Mouse (Mus musculus): ENCODE data around the gene Spns1. TPM values are rescaled to one million over a fixed set of nuclear protein-coding genes. Genes with fewer than 3 reads are reported as not detected.
A peak's percentile ranks its signal among the peaks of the same experiment; 100 is the strongest.

The Spns1 gene
- polyA plus RNA-seq, 1 experiment from 2014 or later, result 41.1 TPM

DNA sequence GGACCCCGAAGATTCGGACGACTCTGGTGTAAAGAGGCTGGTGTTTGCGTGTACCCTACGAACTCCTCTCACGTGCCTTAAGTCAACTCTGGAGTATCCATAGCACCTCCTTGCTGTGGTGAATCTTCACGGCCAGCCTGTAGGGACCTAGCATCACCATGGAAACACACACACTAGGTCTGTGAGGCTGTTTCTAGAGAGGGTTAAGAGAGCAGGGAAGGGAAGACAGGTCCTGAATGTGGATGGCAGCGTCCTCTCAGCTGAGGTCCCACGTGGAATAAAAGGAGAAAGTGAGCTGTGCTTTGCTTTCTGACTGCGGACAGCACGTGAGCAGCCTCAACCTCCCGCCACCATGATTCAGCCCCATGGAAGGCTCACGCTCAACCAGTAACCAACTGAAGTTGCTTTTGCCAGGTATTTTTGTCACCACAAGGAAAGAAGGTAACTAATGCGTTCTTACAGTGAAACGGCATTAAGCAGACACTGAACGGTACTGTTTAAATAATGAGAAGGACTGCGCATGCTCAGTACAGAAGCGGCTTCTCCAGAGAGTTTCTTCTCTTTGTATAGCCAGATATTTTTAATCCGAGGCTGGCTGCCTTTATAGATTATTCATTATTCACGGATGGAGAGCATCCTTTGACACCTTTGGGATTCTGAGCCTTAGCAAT, 26.4 kb downstream of the Spns1 start:
- Histone ChIP-seq H3K36me3 (ENCODE audit: control insufficient read depth, insufficient read depth) (no peaks in the 10 kb centered on the region), H3K9ac (ENCODE audit: low read length) (no peak overlapping the region), H3K4me2 (ENCODE audit: low read depth, low read length) (peak overlapping the region; percentile 36; the same call in 1 of the 2 replicates), H3K9me3 (replicated peaks; ENCODE audit: control insufficient read depth, low read length) (no peaks in the 10 kb centered on the region), H3K27ac (ENCODE audit: low read length) (no peak overlapping the region), H3K4me3 (ENCODE audit: low read length) (no peak overlapping the region), H3K27me3 (ENCODE audit: control insufficient read depth, insufficient read depth, low read length) (no peaks in the 10 kb centered on the region), H3K4me1 (ENCODE audit: control insufficient read depth, insufficient read depth, low read length) (peaks cover 4% of the 10 kb centered on the region; the same call in 1 of the 2 replicates)
- no peak for ATAC-seq (replicated peaks; ENCODE audit: extremely low read depth, insufficient read depth, low FRiP score)
- WGBS, result 63% methylated on average over 20 of the region's 20 CpGs

DNA sequence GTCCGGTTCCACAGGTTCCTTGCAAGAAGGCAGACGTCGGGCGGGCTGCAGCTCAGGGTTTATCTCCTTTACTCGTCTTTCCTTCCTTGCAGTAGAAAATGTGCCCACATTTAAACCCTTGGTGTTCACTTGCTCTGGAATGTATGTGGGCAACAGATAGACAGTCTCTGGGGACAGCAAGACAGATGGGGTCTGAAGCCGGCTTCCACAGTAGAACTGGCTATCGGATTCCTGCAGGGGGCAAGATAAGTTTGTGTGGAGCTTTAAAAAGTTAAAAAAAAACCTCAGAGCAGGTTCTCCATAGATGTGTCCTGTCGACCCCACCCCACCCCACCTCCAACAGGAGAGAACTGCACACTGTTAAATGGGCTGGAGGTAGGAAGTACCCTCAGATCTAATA, 29.0 kb downstream of the Spns1 start:
- Histone ChIP-seq H3K27me3 (ENCODE audit: control insufficient read depth, insufficient read depth, low read length) (no peaks in the 10 kb centered on the region), H3K4me1 (ENCODE audit: control insufficient read depth, insufficient read depth, low read length) (no peaks in the 10 kb centered on the region), H3K27ac (ENCODE audit: low read length) (no peak overlapping the region), H3K4me2 (ENCODE audit: low read depth, low read length) (no peak overlapping the region), H3K9me3 (replicated peaks; ENCODE audit: control insufficient read depth, low read length) (no peaks in the 10 kb centered on the region), H3K36me3 (ENCODE audit: control insufficient read depth, insufficient read depth) (no peaks in the 10 kb centered on the region), H3K9ac (ENCODE audit: low read length) (no peak overlapping the region), H3K4me3 (ENCODE audit: low read length) (no peak overlapping the region)
- 46% methylated on average over 8 of the region's 8 CpGs for WGBS
- no peak for ATAC-seq (replicated peaks; ENCODE audit: extremely low read depth, insufficient read depth, low FRiP score)

DNA sequence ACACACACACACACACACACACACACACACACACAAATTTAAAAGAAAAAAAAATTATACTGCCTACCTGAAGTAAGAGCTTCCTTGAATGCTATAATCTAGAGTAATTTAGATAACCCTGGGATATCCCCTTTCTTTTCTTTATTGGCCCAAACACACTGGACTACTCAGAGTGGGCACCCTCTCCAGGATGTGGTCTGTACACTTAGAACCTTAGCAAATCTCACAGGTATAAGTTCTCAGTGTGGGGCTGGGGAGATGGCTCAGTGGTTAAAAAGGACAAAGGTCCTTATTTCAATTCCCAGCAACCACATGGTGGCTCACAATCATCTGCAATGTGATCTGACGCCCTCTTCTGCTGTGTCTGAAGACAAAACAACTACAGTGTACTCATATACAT, 30.2 kb downstream of the Spns1 start:
- ATAC-seq (replicated peaks; ENCODE audit: extremely low read depth, insufficient read depth, low FRiP score), result no peak
- Histone ChIP-seq H3K27ac (ENCODE audit: low read length) (no peak overlapping the region), H3K4me3 (ENCODE audit: low read length) (no peak overlapping the region)

DNA sequence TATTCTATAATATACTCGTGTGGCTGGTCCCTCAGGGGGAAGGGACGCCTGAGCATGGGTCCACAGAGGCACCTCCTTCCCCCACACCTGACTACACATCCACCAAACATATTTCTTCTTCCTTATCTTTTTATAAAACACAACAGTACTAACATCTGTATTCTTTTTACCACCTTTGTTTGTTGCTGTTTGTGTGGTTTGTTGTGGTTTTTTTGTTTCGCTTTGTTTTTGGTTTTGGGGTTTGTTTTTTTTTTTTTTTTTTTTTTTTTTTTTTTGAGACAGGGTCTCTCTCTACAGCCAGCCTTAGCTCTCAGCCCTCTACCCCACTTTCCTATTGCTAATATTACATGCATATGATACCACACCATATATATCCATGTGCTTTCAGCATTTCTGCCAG, 31.3 kb downstream of the Spns1 start:
- WGBS, result 59% methylated on average over 3 of the region's 3 CpGs
- H3K27me3 ChIP-seq (ENCODE audit: control insufficient read depth, insufficient read depth, low read length), result no peaks in the 10 kb centered on the region
- H3K9me3 ChIP-seq (replicated peaks; ENCODE audit: control insufficient read depth, low read length), result no peaks in the 10 kb centered on the region
- no peak overlapping the region for H3K27ac ChIP-seq (ENCODE audit: low read length)
- no peak overlapping the region for H3K9ac ChIP-seq (ENCODE audit: low read length)
- no peaks in the 10 kb centered on the region for H3K4me1 ChIP-seq (ENCODE audit: control insufficient read depth, insufficient read depth, low read length)
- no peaks in the 10 kb centered on the region for H3K36me3 ChIP-seq (ENCODE audit: control insufficient read depth, insufficient read depth)
- H3K4me2 ChIP-seq (ENCODE audit: low read depth, low read length), result no peak overlapping the region
- no peak overlapping the region for H3K4me3 ChIP-seq (ENCODE audit: low read length)
- ATAC-seq (replicated peaks; ENCODE audit: extremely low read depth, insufficient read depth, low FRiP score), result no peak

More for the DNA sequence above, 30.2 kb downstream of the Spns1 start:
- Histone ChIP-seq H3K4me2 (ENCODE audit: low read depth, low read length) (no peak overlapping the region), H3K27me3 (ENCODE audit: control insufficient read depth, insufficient read depth, low read length) (no peaks in the 10 kb centered on the region), H3K9ac (ENCODE audit: low read length) (no peak overlapping the region), H3K4me1 (ENCODE audit: control insufficient read depth, insufficient read depth, low read length) (no peaks in the 10 kb centered on the region), H3K36me3 (ENCODE audit: control insufficient read depth, insufficient read depth) (no peaks in the 10 kb centered on the region), H3K9me3 (replicated peaks; ENCODE audit: control insufficient read depth, low read length) (no peaks in the 10 kb centered on the region)
- 49% methylated on average over 1 of the region's 1 CpGs for WGBS

DNA sequence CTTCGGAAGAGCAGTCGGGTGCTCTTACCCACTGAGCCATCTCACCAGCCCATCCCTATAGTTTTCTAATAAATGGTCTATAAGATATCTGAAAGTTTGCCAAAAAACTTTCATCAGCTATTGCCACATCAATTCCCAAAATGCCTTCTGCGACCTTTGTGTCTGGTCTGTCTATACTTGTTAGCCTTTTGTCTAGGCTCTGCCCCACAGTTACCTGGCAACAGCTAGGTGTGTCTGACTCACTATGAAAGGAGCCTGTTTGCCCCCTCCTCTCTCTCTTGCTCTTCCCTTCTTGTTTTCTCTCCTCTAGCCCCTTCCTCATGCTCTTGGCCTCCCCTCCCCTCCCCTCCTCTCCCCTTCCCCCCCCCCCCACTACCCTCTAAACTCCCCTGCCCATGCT, 31.7 kb downstream of the Spns1 start:
- H3K27me3 ChIP-seq (ENCODE audit: control insufficient read depth, insufficient read depth, low read length), result no peaks in the 10 kb centered on the region
- H3K9me3 ChIP-seq (replicated peaks; ENCODE audit: control insufficient read depth, low read length), result no peaks in the 10 kb centered on the region
- H3K36me3 ChIP-seq (ENCODE audit: control insufficient read depth, insufficient read depth), result no peaks in the 10 kb centered on the region
- 68% methylated on average over 3 of the region's 3 CpGs for WGBS
- no peaks in the 10 kb centered on the region for H3K4me1 ChIP-seq (ENCODE audit: control insufficient read depth, insufficient read depth, low read length)
- H3K4me2 ChIP-seq (ENCODE audit: low read depth, low read length), result no peak overlapping the region
- no peak overlapping the region for H3K4me3 ChIP-seq (ENCODE audit: low read length)
- no peak overlapping the region for H3K9ac ChIP-seq (ENCODE audit: low read length)
- H3K27ac ChIP-seq (ENCODE audit: low read length), result no peak overlapping the region
- no peak for ATAC-seq (replicated peaks; ENCODE audit: extremely low read depth, insufficient read depth, low FRiP score)

DNA sequence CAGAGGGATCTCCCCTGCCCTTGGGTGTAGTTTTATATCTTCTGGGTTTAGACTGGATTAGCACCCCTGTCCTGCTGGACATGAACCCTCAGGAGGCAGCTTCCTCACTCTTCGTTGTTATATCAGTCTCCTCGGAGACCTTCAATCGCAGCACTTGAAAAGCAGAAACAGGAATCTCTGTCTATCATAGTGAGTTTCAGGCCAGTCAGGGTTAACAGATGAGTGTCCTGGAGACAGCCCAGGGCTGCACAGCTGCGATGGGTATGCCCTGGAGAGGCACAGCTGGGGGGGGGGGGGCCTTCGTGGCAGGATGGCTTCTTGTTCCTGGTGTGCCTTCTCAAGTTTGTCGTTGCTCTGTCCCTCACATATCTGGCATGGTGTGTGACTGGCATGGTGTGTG, 36.4 kb downstream of the Spns1 start:
- ATAC-seq (replicated peaks; ENCODE audit: extremely low read depth, insufficient read depth, low FRiP score), result no peak
- H3K4me1 ChIP-seq (ENCODE audit: control insufficient read depth, insufficient read depth, low read length), result peaks cover 3% of the 10 kb centered on the region; the same call in 1 of the 2 replicates
- no peak overlapping the region for H3K4me2 ChIP-seq (ENCODE audit: low read depth, low read length)
- H3K9me3 ChIP-seq (replicated peaks; ENCODE audit: control insufficient read depth, low read length), result no peaks in the 10 kb centered on the region
- H3K9ac ChIP-seq (ENCODE audit: low read length), result no peak overlapping the region
- H3K27me3 ChIP-seq (ENCODE audit: control insufficient read depth, insufficient read depth, low read length), result no peaks in the 10 kb centered on the region
- peak overlapping the region; percentile 17; the same call in 1 of the 2 replicates for H3K27ac ChIP-seq (ENCODE audit: low read length)
- no peaks in the 10 kb centered on the region for H3K36me3 ChIP-seq (ENCODE audit: control insufficient read depth, insufficient read depth)
- 23% methylated on average over 6 of the region's 6 CpGs for WGBS
- H3K4me3 ChIP-seq (ENCODE audit: low read length), result no peak overlapping the region

DNA sequence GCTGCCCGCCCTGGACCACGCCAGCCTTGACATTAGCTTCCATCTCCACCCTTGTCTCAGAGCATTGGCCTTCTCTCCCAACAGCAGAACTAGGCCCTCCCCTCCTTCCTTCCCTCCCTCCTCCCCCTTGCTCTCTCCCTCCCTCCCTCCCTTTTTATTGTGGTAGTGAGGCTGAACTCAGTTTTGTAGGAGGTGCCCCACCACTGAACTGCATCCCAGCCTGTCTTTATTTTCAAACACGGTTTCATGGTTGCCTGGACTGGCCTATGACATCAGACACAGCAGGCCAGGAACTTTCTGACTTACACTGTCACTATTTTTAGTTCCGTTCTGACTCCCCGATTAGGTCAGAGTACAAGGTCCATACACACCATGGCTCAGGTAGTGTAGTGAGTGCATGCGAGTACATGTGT, 37.0 kb downstream of the Spns1 start:
- Histone ChIP-seq H3K9ac (ENCODE audit: low read length) (no peak overlapping the region), H3K36me3 (ENCODE audit: control insufficient read depth, insufficient read depth) (no peaks in the 10 kb centered on the region), H3K9me3 (replicated peaks; ENCODE audit: control insufficient read depth, low read length) (no peaks in the 10 kb centered on the region), H3K27ac (ENCODE audit: low read length) (peak overlapping the region; percentile 76), H3K4me3 (ENCODE audit: low read length) (no peak overlapping the region), H3K4me1 (ENCODE audit: control insufficient read depth, insufficient read depth, low read length) (peaks cover 3% of the 10 kb centered on the region; the same call in 1 of the 2 replicates), H3K4me2 (ENCODE audit: low read depth, low read length) (no peak overlapping the region), H3K27me3 (ENCODE audit: control insufficient read depth, insufficient read depth, low read length) (no peaks in the 10 kb centered on the region)
- peak; percentile 73 for ATAC-seq (replicated peaks; ENCODE audit: extremely low read depth, insufficient read depth, low FRiP score)
- WGBS, result 41% methylated on average over 6 of the region's 6 CpGs

DNA sequence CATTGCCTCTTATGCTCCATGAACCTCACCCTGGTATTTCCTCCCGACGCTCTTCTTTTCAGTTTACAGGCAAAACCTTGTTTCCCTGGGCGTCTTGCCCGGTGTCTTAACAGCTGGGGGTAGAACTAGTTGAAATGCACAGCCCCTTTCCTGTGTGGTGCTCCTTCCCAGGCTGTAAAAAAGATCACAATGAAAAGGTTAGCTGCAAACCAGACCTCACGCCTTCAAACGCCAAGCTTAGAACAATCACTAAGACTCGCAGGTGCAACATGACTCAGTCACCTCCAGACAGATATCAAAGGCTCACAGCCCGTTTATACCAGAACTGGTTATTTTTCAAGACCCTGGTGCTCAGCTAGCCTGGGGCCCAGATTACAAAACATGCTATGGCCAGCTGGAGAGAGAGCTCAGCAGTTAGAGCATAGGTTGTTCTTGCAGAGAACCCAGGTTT, 37.7 kb downstream of the Spns1 start:
- no peak overlapping the region for H3K9ac ChIP-seq (ENCODE audit: low read length)
- H3K36me3 ChIP-seq (ENCODE audit: control insufficient read depth, insufficient read depth), result no peaks in the 10 kb centered on the region
- peak; percentile 52; the same call in 1 of the 2 replicates for ATAC-seq (replicated peaks; ENCODE audit: extremely low read depth, insufficient read depth, low FRiP score)
- H3K27ac ChIP-seq (ENCODE audit: low read length), result peak overlapping the region; percentile 76
- H3K27me3 ChIP-seq (ENCODE audit: control insufficient read depth, insufficient read depth, low read length), result no peaks in the 10 kb centered on the region
- no peak overlapping the region for H3K4me3 ChIP-seq (ENCODE audit: low read length)
- peaks cover 3% of the 10 kb centered on the region; the same call in 1 of the 2 replicates for H3K4me1 ChIP-seq (ENCODE audit: control insufficient read depth, insufficient read depth, low read length)
- 70% methylated on average over 8 of the region's 8 CpGs for WGBS
- H3K4me2 ChIP-seq (ENCODE audit: low read depth, low read length), result no peak overlapping the region
- no peaks in the 10 kb centered on the region for H3K9me3 ChIP-seq (replicated peaks; ENCODE audit: control insufficient read depth, low read length)

DNA sequence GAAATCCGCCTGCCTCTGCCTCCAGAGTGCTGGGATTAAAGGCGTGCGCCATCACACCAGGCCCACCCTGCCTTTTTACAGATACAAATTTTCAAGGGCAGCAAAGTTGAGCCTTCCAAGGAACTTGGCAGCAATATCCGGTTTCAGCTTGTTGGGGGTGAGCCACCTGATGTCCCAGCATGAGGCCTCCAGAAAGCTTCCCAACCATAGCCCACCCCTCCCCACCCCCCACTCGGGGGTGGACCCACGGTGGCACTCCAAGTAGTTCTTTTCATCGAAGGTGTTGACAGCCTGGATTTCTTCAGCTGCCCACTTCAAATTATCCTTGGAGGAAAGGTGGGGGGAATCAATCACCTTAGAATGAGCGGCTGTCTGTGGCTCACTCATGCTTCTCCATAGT, 38.3 kb downstream of the Spns1 start:
- Histone ChIP-seq H3K4me2 (ENCODE audit: low read depth, low read length) (no peak overlapping the region), H3K9me3 (replicated peaks; ENCODE audit: control insufficient read depth, low read length) (no peaks in the 10 kb centered on the region), H3K9ac (ENCODE audit: low read length) (no peak overlapping the region), H3K4me3 (ENCODE audit: low read length) (no peak overlapping the region), H3K27me3 (ENCODE audit: control insufficient read depth, insufficient read depth, low read length) (no peaks in the 10 kb centered on the region), H3K36me3 (ENCODE audit: control insufficient read depth, insufficient read depth) (no peaks in the 10 kb centered on the region), H3K4me1 (ENCODE audit: control insufficient read depth, insufficient read depth, low read length) (peaks cover 3% of the 10 kb centered on the region; the same call in 1 of the 2 replicates), H3K27ac (ENCODE audit: low read length) (peak overlapping the region; percentile 76)
- ATAC-seq (replicated peaks; ENCODE audit: extremely low read depth, insufficient read depth, low FRiP score), result no peak
- 75% methylated on average over 8 of the region's 8 CpGs for WGBS

Measured in heart, embryonic 16.5 days (tissue).